Mouse (Mus musculus) lung, adult 2 months (tissue): ENCODE results near the gene Mrpl37. TPM values are rescaled to one million over a fixed set of nuclear protein-coding genes. Genes with fewer than 3 reads are reported as not detected.

Experiments used
- DNase-seq: peaks from one replicate; pipeline ENCODE4 v3.0.0; 2022
- H3K4me1 ChIP-seq: fragments of 200-500 bp; 2 replicates; pipeline ENCODE4 v1.6.1; 2011; ENCODE audit warnings: low read length; ENCODE audit not compliant: control insufficient read depth, insufficient read depth
- H3K4me3 ChIP-seq: fragments of 200-500 bp; replicated peaks from 2 replicates; pipeline ENCODE3; 2011; ENCODE audit warnings: low read depth, mild to moderate bottlenecking, control low read depth, low read length; ENCODE audit errors: extremely low read depth
- CTCF ChIP-seq: fragments of 200-500 bp; IDR thresholded peaks from 2 replicates; pipeline ENCODE4 v1.5.1; 2011; ENCODE audit warnings: mild to moderate bottlenecking, low read length, control low read depth; ENCODE audit not compliant: insufficient read depth
- POLR2A ChIP-seq: fragments of 200-500 bp; IDR thresholded peaks from 2 replicates; pipeline ENCODE4 v1.6.1; 2011; ENCODE audit warnings: low read depth, mild to moderate bottlenecking, control low read depth, low read length, borderline replicate concordance; ENCODE audit errors: extremely low read depth
- WGBS: fragments of 180-500 bp; shearing (Covaris S2); methylation state at CpG from one replicate; pipeline ENCODE4 v1.1.7; 2018; 5-methylcytosine and 5-hydroxymethylcytosine counted together
- polyA plus RNA-seq: library from polyadenylated mRNA; depleted of rRNA; stranded (reverse); fragments of >200 nt; gene quantifications from 2 replicates; pipeline ENCODE4 v1.2.3, GENCODE M21; 2012

Mrpl37 gene
- polyA plus RNA-seq, 1 experiment: 51.3 TPM

DNA sequence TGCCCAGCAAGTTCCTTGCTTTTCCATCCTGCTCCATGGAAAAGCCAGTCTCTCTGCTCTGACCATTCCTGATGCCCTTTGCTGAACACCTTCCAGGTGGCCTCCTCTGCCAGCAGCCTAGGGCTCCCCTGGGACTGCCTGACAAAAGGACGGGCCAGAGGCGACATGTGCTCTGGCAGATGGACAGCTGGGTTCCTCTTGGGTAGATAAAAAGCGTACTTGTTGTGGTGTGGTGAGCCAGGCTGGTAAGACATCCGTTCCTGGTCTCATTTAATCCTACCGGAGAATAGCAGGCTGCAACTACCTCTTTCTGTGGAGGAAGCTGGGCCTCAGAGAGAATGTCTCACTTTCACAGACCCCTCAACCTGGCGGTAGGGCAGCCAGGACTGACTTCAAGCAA, 29.4 kb upstream of the Mrpl37 start:
- no peak for DNase-seq
- TF ChIP-seq CTCF (no peak), POLR2A (no peak)
- Histone ChIP-seq H3K4me1 (no peaks in the 10 kb centered on the region), H3K4me3 (no peak overlapping the region)
- WGBS: 61% methylated on average over 6 of the region's 6 CpGs

DNA sequence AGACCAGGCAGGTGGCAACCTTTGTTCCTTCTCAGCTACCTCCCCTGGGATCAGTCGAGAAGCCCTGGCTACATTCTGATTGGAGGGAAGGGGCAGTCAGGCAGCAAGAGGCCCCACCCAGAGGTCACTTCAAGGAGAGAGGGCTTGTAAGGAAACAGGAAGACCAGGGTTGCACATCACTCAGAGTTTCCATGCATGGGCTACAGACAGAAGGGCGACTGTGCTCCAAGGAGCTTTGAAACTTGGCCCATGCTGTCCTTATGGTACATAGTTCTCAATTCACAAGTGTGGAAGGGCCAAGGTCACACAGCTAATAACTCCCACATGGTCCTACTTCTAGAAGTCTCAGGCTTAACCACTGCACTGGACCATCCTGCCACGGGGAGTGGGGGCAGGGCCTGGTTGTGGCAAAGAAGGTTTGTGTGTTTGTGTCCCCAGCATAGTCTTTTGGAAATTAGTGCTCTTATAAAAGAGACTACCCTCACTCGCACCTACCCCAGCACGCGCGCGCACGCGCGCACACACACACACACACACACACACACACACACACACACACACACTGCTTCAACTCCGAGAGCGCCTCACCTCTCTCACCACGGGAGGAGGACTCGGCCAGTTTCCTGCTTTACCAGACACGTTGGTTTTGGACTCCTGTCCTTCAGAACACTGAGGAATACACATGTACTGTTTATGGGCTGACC, 28.0 kb upstream of the Mrpl37 start:
- Histone ChIP-seq H3K4me3 (no peak overlapping the region), H3K4me1 (no peaks in the 10 kb centered on the region)
- no peak for TF ChIP-seq POLR2A
- no peak for TF ChIP-seq CTCF
- DNase-seq: no peak
- WGBS: 73% methylated on average over 16 of the region's 16 CpGs

DNA sequence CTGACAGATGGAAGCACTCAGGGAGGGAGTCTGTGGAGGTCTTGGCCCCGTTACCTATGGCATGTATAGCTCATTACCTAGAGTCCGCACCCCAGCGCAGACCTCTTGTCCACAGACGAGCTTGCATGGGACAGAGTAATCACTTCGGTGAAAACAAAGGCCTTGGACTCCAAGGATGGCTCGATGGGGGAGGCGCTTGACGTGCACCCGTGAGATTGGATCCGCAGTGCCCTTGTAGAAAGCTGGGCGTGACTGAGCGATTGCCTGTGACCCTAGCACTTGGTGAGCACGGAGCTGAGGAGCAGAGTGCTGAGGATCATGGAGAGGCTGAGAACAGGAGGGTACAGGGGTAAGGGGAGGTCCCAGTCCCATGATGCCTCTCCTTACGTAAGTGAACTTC, 25.0 kb upstream of the Mrpl37 start:
- DNase-seq: no peak
- TF ChIP-seq CTCF: no peak
- no peak for TF ChIP-seq POLR2A
- WGBS: 82% methylated on average over 14 of the region's 14 CpGs
- H3K4me3 ChIP-seq: no peak overlapping the region
- H3K4me1 ChIP-seq: no peaks in the 10 kb centered on the region

DNA sequence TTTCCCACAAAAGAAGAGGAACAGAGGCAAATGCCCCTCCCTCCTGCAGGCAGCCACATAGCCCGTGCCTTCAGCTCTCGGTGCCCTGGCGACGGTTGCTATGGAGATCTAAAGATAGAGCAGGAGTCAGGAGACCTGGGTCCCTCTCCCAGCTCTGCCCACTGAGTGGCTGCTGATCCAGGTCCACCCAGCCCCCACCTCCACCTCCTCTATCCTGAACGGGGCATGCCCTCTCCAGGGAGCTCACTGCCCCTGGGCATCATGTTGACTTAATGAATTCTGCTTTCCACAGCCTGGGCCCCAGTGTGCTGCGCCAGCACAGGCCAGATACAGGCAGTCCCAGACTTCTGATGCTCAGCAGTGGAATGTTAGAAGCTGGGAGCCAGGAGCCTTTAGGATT, 18.2 kb upstream of the Mrpl37 start:
- WGBS: 49% methylated on average over 6 of the region's 6 CpGs
- no peak for TF ChIP-seq CTCF
- no peak for TF ChIP-seq POLR2A

GRCm38 (mm10) chr4:107084343-107084742, 17.7 kb upstream of the Mrpl37 start:
- Histone ChIP-seq H3K4me3 (no peak overlapping the region), H3K4me1 (0 out of 2 replicates have a peak, but pooled peaks cover 5% of the 10 kb centered on the region)
- TF ChIP-seq POLR2A: no peak
- no peak for TF ChIP-seq CTCF
- DNase-seq: no peak
- WGBS: 33% methylated on average over 1 of the region's 1 CpGs

More for the DNA sequence above, 18.2 kb upstream of the Mrpl37 start:
- DNase-seq: no peak
- H3K4me1 ChIP-seq: 0 out of 2 replicates have a peak, but pooled peaks cover 5% of the 10 kb centered on the region
- no peak overlapping the region for H3K4me3 ChIP-seq

DNA sequence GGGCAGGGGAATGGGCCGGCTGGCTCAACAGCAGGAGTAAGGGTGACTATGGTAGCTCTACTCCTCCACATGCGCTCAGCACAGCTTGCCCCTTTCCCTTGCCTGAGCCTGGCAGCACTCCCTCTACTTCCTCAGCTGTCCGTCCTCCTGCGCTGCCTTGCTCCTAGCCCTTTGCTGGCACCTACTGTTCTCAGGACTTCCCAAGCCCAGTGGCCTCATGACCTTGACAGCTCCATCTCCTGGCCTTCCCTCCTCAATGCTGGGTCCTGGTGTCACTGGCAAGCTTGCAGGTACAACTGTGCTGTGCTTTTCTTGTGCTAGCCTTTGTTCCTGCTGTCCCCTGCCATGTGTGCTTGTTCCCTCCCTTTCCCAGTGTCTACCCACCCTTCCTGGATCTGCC, 16.5 kb upstream of the Mrpl37 start:
- no peak for DNase-seq
- TF ChIP-seq CTCF (no peak), POLR2A (no peak)
- 0 out of 2 replicates have a peak, but pooled peaks cover 5% of the 10 kb centered on the region for H3K4me1 ChIP-seq
- WGBS: 86% methylated on average over 4 of the region's 4 CpGs
- no peak overlapping the region for H3K4me3 ChIP-seq

DNA sequence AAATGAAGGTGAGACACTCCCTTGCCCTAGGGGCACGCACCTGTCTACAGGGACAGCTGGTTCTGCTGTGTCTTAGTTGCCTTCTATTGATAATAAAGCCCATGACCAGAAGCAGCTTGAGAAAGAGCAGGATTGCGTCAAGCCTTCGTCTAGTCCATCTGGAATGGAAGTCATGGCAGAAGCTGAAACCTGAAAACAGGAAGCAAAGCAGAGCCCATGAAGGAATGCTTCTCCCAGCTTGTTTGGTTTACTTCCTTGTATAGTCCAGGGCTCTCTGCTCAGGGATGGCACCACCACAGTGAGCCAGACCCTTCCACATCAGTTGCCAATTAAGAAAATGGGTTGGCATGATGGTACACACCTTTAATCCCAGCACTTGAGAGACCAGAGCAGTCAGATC, 15.5 kb upstream of the Mrpl37 start:
- no peak for DNase-seq
- TF ChIP-seq POLR2A: no peak
- TF ChIP-seq CTCF: no peak
- 86% methylated on average over 3 of the region's 3 CpGs for WGBS

DNA sequence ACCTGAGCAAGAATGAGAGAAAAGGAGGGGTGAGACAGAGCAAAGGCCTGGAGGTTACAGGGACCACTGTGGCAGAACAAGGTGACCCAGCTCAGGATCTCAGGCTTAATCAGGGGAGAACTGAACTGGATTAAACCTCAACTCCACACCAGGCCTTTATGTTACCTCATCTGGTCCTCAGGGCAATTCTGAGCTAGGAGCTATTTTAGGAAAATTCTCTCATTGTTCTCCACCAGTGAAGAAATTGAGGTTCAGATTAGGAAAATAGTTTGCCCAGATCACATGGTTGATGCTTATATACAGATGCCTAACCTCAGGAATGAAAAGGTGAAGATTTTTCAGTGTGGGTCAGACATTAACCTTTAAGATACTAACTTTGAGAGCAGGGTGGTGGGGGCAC, 13.0 kb upstream of the Mrpl37 start:
- no peak overlapping the region for H3K4me3 ChIP-seq
- no peak for DNase-seq
- 0 out of 2 replicates have a peak, but pooled peaks cover 5% of the 10 kb centered on the region for H3K4me1 ChIP-seq
- TF ChIP-seq POLR2A: no peak
- no peak for TF ChIP-seq CTCF

More for the DNA sequence above, 15.5 kb upstream of the Mrpl37 start:
- Histone ChIP-seq H3K4me1 (0 out of 2 replicates have a peak, but pooled peaks cover 5% of the 10 kb centered on the region), H3K4me3 (no peak overlapping the region)

DNA sequence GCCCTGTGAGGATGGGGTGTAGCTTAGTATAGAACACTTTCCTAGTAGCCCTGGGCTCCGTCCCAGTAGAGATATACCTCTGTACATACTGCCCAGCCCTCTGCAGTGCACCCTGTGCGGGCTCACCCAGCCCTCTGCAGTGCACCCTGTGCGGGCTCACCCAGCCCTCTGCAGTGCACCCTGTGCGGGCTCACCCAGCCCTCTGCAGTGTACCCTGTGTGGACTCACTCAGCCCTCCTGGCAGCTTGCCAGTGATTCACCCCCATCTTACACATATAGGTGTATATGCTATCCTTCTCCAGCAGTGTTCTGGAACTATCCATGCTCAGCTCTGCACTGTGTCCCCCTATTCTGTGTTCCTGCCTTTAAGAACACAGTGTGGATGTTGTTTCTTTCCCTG, 12.2 kb upstream of the Mrpl37 start:
- TF ChIP-seq CTCF (no peak), POLR2A (no peak)
- 90% methylated on average over 4 of the region's 4 CpGs for whole genome bisulfite sequencing
- DNase-seq: no peak

GRCm38 (mm10) chr4:107075456-107075855, 8.8 kb upstream of the Mrpl37 start:
- no peak for TF ChIP-seq CTCF
- TF ChIP-seq POLR2A: no peak
- 0 out of 2 replicates have a peak, but pooled peaks cover under 1% of the 10 kb centered on the region for H3K4me1 ChIP-seq
- DNase-seq: no peak
- WGBS: 82% methylated on average over 5 of the region's 5 CpGs
- H3K4me3 ChIP-seq: no peak overlapping the region

More for the DNA sequence above, 12.2 kb upstream of the Mrpl37 start:
- Histone ChIP-seq H3K4me1 (0 out of 2 replicates have a peak, but pooled peaks cover 3% of the 10 kb centered on the region), H3K4me3 (no peak overlapping the region)

DNA sequence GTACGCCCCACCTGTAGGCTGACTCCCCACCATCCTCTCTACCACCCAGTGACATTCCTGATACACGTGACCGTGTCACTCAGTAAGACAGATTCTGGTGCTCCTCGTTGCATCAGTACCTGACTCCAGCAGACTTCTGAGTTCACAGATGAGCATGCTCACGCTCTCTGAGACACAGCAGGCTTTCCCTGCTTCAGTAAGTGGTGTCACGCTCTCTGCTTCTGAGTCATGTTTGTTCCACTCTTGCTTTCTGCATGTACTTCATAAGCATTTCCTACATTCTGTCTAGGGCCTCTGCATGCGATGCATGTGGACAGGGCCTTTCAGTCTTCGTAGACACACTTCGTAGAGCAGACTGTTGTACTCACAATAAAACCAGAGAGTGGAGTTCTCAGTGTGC, 5.7 kb upstream of the Mrpl37 start:
- Histone ChIP-seq H3K4me3 (no peak overlapping the region), H3K4me1 (no peaks in the 10 kb centered on the region)
- no peak for DNase-seq
- 83% methylated on average over 9 of the region's 9 CpGs for WGBS
- TF ChIP-seq CTCF (no peak), POLR2A (no peak)
